Mouse (Mus musculus) megakaryocyte, adult 5-6 weeks (primary cell): ENCODE measurements around the gene Nelfcd. TPM values are rescaled to one million over a fixed set of nuclear protein-coding genes. Genes with fewer than 3 reads are reported as not detected.
A peak's percentile ranks its signal among the peaks of the same experiment; 100 is the strongest.

Experiments
- ATAC-seq: 2 replicates; pipeline ENCODE4 v1.8.0; 2016; ENCODE audit warnings: mild to moderate bottlenecking, inconsistent platforms; ENCODE audit not compliant: poor library complexity, severe bottlenecking
- total RNA-seq, 2 experiments: library from RNA; stranded (forward) in 1 of 2; stranded (reverse) in 1 of 2; fragments of 153-499, 151-499 nt in 1 of 2; fragments of 221-1000, 200-1000 nt in 1 of 2; gene quantifications; 2 replicates each; pipeline versions ENCODE4 v1.2.3 to v1.2.4; 2015 to 2017

The Nelfcd gene
- total RNA-seq, 2 experiments from 2014 or later, result 24.5 to 26.3 TPM

DNA sequence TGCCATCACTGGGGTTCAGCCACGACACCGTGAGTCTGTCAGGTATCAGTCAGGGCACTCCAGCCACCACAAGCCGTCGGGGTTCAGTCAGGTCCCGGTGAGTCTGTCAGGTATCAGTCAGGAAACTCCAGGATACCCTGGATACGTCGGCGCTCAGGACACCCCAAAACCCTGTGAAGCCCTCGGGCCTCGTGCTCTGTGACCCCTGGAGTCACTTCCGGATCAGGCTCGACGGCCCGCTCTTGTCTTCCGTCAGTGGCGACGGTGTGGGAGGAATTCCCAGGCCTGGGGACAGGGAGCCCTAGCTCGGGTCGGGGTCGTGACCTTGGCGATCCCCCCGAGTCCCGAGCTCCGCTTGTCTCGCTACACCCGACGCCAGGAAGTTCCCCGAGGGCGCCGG is 56.8 kb downstream of the Nelfcd start:
- peak; percentile 41 for ATAC-seq

DNA sequence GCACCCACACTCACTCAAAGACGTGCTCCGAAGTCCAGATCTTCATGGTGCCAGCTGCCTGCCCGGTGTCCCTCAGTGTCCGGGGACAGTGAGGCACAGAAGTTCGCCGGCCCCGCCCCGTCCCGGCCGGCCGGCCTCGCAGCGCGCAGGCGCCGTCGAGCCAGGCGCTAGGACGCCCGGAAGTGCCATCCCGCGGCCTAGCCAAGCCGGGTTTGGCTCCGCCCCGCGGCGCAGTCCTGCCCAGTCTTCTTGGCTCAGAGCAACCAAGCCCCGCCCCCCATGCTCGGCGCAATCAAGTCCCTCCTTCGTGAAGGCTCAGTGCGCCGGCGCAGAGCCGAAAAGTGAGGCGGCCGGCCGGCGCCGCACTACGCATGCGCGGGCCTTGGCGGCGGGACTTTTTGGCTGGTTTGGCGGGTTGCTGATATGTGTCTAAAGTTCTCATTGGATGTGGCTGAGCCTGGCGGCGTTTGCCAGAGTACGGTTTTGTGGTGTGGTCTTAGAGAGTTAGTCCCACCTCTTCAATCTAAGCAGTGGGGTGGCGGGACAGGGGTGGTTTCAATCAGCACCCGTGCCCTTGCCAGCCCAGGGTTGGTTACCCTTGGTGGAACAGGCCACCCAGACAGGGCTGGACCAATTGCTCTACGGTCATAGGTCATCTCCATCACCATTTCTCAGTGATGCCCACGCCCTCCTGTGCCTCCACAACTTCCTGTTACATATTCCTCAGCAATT is 57.4 kb downstream of the Nelfcd start, which contains the start of gene Prelid3b:
Prelid3b (minus strand) TSS at position 264 of the 732 bp plus-strand sequence.
- peak; percentile 84 for ATAC-seq

DNA sequence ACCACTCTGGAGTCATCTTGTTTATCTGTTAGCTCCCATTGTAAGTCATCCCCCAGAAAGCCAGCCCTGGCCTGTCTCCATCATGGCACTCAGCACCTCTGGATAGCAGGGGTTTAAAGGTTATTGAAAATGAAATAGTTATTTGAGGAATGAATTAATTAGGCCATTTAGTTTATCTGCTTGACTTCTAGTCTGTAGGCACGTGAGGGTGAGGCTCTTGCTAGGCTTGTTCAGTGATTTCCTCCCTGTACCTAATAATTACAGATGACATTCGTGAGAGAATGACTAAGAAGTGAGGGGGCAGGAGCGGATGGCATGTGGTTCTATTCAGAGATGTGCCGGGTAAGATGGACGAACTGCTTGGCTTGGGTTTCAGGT is 57.9 kb downstream of the Nelfcd start:
- no peak for ATAC-seq

Other genes starting within 250 kb of the Nelfcd start
- gene Gnas, start 131.5 kb upstream of the Nelfcd start, total RNA-seq (2015), result 518 and 554 TPM in 2 replicates
- 238 and 262 TPM in 2 replicates for gene Gnas, start 131.5 kb upstream of the Nelfcd start, total RNA-seq (2017)
- gene Gm20721, start 69.1 kb upstream of the Nelfcd start, total RNA-seq (2015), result 0.21 TPM in 1 of 2 replicates, not detected in the other
- 1.5 and 3.4 TPM in 2 replicates for gene Gm20721, start 69.1 kb upstream of the Nelfcd start, total RNA-seq (2017)
- 265 and 282 TPM in 2 replicates for gene Ctsz, start 23.2 kb downstream of the Nelfcd start, total RNA-seq (2015)
- gene Ctsz, start 23.2 kb downstream of the Nelfcd start, total RNA-seq (2017), result 388 and 414 TPM in 2 replicates
- gene Tubb1, start 34.9 kb downstream of the Nelfcd start, total RNA-seq (2015), result not detected in 2 replicates
- gene Tubb1, start 34.9 kb downstream of the Nelfcd start, total RNA-seq (2017), result 0.26 and 0.53 TPM in 2 replicates
- 421 and 466 TPM in 2 replicates for gene Atp5e, start 48.3 kb downstream of the Nelfcd start, total RNA-seq (2015)
- 212 and 256 TPM in 2 replicates for gene Atp5e, start 48.3 kb downstream of the Nelfcd start, total RNA-seq (2017)
- gene Prelid3b, start 57.3 kb downstream of the Nelfcd start, total RNA-seq (2015), result 62.1 and 66.9 TPM in 2 replicates
- 141 and 145 TPM in 2 replicates for gene Prelid3b, start 57.3 kb downstream of the Nelfcd start, total RNA-seq (2017)
- gene Zfp831, start 227.7 kb downstream of the Nelfcd start, total RNA-seq (2015), result 2.5 and 3.1 TPM in 2 replicates
- 1.6 and 2.8 TPM in 2 replicates for gene Zfp831, start 227.7 kb downstream of the Nelfcd start, total RNA-seq (2017)